Mouse (Mus musculus) forebrain, postnatal 0 days (tissue): ENCODE data around the gene Rprm. TPM values are rescaled to one million over a fixed set of nuclear protein-coding genes. Genes with fewer than 3 reads are reported as not detected.
A peak's percentile ranks its signal among the peaks of the same experiment; 100 is the strongest.

ENCODE experiments used
- ATAC-seq: fragments of 200-750 bp; cut with Nextera tagmentation; 2 replicates; pipeline ENCODE4 v1.8.0; 2017; ENCODE audit warnings: mild to moderate bottlenecking, moderate library complexity
- DNase-seq: peaks from one replicate; pipeline ENCODE4 v3.0.0-alpha.2; 2015
- H3K27ac ChIP-seq: fragments of 300-500 bp; sonication (generic); 2 replicates; pipeline ENCODE4 v1.5.1; 2014; ENCODE audit warnings: low read depth, mild to moderate bottlenecking, antibody characterized with exemption, low read length, moderate library complexity, mixed read lengths
- H3K27me3 ChIP-seq: fragments of 300-500 bp; sonication (generic); 2 replicates; pipeline ENCODE4 v1.6.1; 2014; ENCODE audit warnings: mild to moderate bottlenecking, low read length, mixed read lengths; ENCODE audit not compliant: insufficient read depth
- H3K36me3 ChIP-seq: fragments of 300-500 bp; sonication (generic); 2 replicates; pipeline ENCODE4 v1.6.1; 2014; ENCODE audit warnings: mild to moderate bottlenecking, moderate library complexity; ENCODE audit not compliant: insufficient read depth
- H3K4me1 ChIP-seq: fragments of 300-500 bp; sonication (generic); 2 replicates; pipeline ENCODE4 v1.6.1; 2014; ENCODE audit warnings: antibody characterized with exemption; ENCODE audit not compliant: insufficient read depth
- H3K4me2 ChIP-seq: fragments of 300-500 bp; sonication (generic); 2 replicates; pipeline ENCODE4 v1.6.1; 2014; ENCODE audit warnings: low read depth, mild to moderate bottlenecking, moderate library complexity
- H3K4me3 ChIP-seq: fragments of 300-500 bp; sonication (generic); 2 replicates; pipeline ENCODE4 v1.5.1; 2014; ENCODE audit warnings: low read depth, low read length, mixed read lengths
- H3K9ac ChIP-seq: fragments of 300-500 bp; sonication (generic); 2 replicates; pipeline ENCODE4 v1.6.1; 2014; ENCODE audit warnings: mild to moderate bottlenecking
- H3K9me3 ChIP-seq: fragments of 300-500 bp; sonication (generic); 2 replicates; pipeline ENCODE4 v1.6.1; 2016; ENCODE audit warnings: low read length
- CTCF ChIP-seq: sonication (generic); IDR thresholded peaks from 2 replicates; pipeline ENCODE4 v1.5.1; 2016; ENCODE audit warnings: antibody characterized with exemption, control low read depth, low read depth
- WGBS: fragments of 180-500 bp; shearing (Covaris S2); extraction: QIAGEN DNeasy Blood & Tissue Kit; methylation state at CpG from one replicate; pipeline ENCODE4 v1.1.7; 2014; 5-methylcytosine and 5-hydroxymethylcytosine counted together
- polyA plus RNA-seq: library from polyadenylated mRNA; unstranded; fragments of >200 nt; fragmentation: Nextera tagmentation; extraction: Ambion mirVana; gene quantifications from 2 replicates; pipeline ENCODE4 v1.2.1, GENCODE M21; 2015
- total RNA-seq: library from RNA; depleted of rRNA; stranded (reverse); fragments of >200 nt; gene quantifications from 2 replicates; pipeline ENCODE4 v1.2.3, GENCODE M21; 2014; rRNA removed

Gene Rprm
- total RNA-seq (143 and 145 TPM in 2 replicates), polyA plus RNA-seq (207 and 245 TPM in 2 replicates)

DNA sequence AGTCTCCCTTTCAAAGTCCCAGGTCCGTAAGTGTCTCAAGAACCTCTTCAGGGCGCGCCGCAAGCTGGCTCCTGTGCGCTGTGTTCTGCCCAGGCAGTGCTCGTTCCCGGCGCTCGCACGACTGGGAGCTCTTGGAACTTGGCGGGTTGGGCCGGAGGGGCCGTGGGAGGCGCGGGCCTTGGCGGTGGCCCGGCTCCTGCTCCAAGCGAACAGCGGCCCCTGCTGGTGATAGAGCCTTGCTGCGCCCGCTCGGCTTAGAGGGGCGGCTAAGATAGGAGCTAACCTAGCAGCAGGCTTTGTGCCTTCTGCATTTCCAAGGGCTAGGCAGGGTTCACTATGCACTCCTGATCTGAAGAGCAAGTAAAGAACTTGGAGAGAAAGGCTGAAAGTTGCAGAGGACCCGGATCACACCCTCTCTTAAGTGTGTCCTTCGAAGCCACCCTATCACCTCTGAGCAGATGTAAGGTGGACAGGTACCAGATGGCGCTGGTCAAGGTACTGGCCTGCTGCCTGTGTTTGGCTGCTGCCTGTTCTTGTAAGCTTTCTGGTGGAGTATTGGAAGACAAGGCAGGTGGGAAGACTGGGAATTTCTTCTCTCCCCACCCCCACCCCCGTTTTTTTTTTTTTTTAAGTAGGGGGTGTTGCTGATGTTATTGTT lies at the start of gene Rprm:
Gene Rprm, minus strand, starts transcription at position 123 of the 658 bp plus-strand sequence.
- H3K4me2 ChIP-seq, result peak within 1 kb of the TSS; percentile 86
- peak within 1 kb of the TSS; percentile 80 for H3K27ac ChIP-seq

DNA sequence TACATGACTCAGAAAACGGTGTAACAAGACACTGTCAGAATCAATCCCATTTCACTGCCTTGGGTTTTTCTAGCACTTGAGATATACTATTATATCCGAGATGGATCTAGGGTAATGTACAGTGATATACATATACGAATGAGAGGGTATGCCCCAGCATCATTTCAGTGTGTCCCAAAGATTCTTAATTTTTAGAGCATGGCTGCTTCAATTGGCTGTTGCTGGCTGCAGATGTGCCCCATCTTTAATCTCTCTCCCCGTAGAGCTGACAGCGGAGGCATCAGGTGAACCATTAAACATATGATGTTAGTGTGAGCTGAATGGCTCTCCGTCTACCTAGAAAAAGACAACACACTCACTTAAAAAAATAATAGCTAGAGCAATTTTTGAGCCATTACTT lies 34.0 kb upstream of the Rprm start:
- H3K4me2 ChIP-seq, result no peak overlapping the region
- H3K36me3 ChIP-seq, result no peaks in the 10 kb centered on the region
- no peak for TF ChIP-seq CTCF
- H3K4me3 ChIP-seq, result no peak overlapping the region
- no peak for DNase-seq
- WGBS, result 69% methylated on average over 6 of the region's 6 CpGs
- H3K9ac ChIP-seq, result no peak overlapping the region
- no peak overlapping the region for H3K27ac ChIP-seq
- H3K4me1 ChIP-seq, result no peaks in the 10 kb centered on the region
- no peak; the same call in 1 of the 2 replicates for ATAC-seq
- no peaks in the 10 kb centered on the region for H3K27me3 ChIP-seq
- H3K9me3 ChIP-seq, result no peaks in the 10 kb centered on the region

More for the DNA sequence above, at the start of gene Rprm:
- peak; percentile 93 for ATAC-seq
- peak within 1 kb of the TSS; percentile 68 for H3K9ac ChIP-seq
- H3K27me3 ChIP-seq, result no peaks in the 10 kb centered on the region
- peak; percentile 98 for TF ChIP-seq CTCF
- peaks cover 4% of the 10 kb centered on the region; the same call in 1 of the 2 replicates for H3K4me1 ChIP-seq
- H3K4me3 ChIP-seq, result peak within 1 kb of the TSS; percentile 62
- H3K9me3 ChIP-seq, result no peaks in the 10 kb centered on the region
- DNase-seq, result peak; percentile 96
- 5% methylated on average over 27 of the region's 27 CpGs for WGBS
- no peaks in the 10 kb centered on the region for H3K36me3 ChIP-seq

DNA sequence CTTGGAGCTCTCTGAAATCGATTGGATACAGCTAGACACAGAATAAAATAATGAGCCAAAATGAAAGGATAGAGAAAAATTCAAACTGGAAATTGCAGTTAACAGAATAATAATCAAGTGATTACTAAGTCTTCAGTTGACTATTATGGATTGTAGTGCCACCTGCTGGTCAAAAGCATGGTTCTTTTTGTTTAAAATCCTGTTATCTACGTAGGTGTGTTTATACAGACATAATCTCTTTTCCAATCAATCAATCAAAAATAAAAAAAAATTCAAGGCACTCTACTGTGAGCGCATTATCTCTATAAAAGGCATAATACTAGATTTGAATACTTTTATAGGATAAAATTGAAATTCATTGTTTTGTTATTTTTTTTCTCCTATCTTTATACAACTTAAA lies 33.5 kb upstream of the Rprm start:
- 21% methylated on average over 3 of the region's 3 CpGs for WGBS
- Histone ChIP-seq H3K27me3 (no peaks in the 10 kb centered on the region), H3K9ac (no peak overlapping the region), H3K9me3 (no peaks in the 10 kb centered on the region), H3K36me3 (no peaks in the 10 kb centered on the region), H3K27ac (no peak overlapping the region), H3K4me3 (no peak overlapping the region), H3K4me2 (no peak overlapping the region), H3K4me1 (no peaks in the 10 kb centered on the region)
- peak; percentile 81 for DNase-seq
- TF ChIP-seq CTCF, result peak; percentile 65
- ATAC-seq, result peak; percentile 48; the same call in 1 of the 2 replicates

DNA sequence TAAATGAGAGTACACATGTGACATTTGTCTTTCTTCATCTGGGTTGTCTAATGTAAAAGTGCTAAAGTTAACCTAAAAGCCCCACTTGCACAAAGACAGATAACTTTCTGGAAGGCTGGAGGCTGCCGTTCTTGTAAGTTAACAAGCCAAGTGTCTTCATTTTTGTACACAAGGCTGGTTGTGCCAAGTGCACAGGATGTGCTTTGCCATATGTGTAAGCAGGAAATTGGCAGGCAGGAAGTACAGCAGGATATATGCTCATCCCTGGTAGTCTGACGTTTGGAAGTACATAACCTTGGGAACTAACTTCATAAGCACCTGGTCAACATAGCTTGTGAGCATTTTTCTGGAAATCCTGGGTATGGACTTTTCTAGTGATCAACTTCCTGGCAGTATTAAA lies 25.9 kb upstream of the Rprm start:
- TF ChIP-seq CTCF, result no peak
- no peaks in the 10 kb centered on the region for H3K27me3 ChIP-seq
- H3K36me3 ChIP-seq, result no peaks in the 10 kb centered on the region
- no peak overlapping the region for H3K4me3 ChIP-seq
- no peak overlapping the region for H3K27ac ChIP-seq
- DNase-seq, result peak; percentile 35
- WGBS, result 53% methylated on average over 2 of the region's 2 CpGs
- no peaks in the 10 kb centered on the region for H3K9me3 ChIP-seq
- ATAC-seq, result peak; percentile 45
- no peaks in the 10 kb centered on the region for H3K4me1 ChIP-seq
- no peak overlapping the region for H3K9ac ChIP-seq
- no peak overlapping the region for H3K4me2 ChIP-seq

DNA sequence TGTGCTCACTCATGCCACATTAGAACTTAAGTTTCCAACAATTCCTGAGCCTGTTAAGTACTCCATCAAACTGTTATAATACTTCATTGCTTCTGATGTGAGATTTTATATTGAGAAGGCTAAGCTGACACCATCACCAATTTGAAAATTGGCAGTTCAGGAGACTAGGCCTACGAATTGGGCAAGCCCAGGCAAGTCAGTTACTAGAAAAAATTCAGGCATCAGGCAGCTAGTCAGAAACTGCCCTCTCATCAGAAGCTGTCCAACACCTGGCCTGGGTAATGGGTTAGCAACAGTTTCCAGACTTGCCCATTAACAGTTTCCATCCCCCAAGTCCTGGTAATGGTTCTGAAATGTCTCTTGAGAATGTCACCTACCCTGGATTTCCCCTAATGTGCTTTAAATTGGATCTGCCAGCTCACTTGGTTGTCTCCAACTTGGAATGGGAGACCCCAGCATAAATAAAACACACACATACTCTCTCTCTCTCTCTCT lies 20.9 kb upstream of the Rprm start:
- no peaks in the 10 kb centered on the region for H3K4me1 ChIP-seq
- 70% methylated on average over 1 of the region's 1 CpGs for WGBS
- no peak overlapping the region for H3K27ac ChIP-seq
- no peaks in the 10 kb centered on the region for H3K9me3 ChIP-seq
- no peak overlapping the region for H3K9ac ChIP-seq
- DNase-seq (no peak), ATAC-seq (no peak)
- no peak overlapping the region for H3K4me3 ChIP-seq
- H3K27me3 ChIP-seq, result no peaks in the 10 kb centered on the region
- no peak for TF ChIP-seq CTCF
- no peaks in the 10 kb centered on the region for H3K36me3 ChIP-seq
- H3K4me2 ChIP-seq, result no peak overlapping the region

DNA sequence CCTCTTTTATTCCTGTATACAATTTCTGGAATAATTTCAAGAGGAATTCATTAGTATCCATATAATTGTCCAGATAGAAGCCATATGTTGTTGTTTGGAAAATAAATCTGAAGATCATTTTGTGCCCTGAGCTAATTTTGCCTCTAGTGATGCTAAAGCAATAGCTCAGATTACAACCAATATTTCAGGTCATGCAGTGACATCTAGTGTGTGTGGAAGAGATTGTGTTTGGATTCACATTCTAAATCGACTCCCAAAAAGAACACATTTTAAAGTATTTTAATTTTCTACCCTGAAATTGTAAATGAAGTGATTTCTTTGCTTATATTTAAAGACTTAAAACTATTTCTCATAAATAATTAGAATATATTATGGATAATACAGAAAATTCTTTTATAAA lies 14.6 kb upstream of the Rprm start:
- 82% methylated on average over 1 of the region's 1 CpGs for WGBS

DNA sequence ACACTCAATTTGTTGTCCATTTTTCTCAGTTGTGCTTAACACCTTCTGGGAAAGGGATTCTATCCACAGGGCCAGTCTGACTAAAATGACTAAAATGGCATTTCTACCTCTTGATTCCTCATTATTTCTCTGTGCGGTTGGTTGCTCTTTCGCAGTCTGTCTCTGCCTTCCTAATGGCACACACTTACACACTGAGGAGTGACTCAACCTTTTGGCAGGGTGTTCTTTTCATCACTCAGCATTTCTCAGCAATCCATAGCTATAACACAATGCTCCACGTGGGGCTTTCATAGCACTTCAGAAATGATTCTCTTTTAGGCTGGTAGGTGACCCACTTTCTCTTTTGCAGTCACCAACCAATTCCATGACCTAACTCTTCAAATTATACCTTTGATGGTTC lies 7.3 kb upstream of the Rprm start:
- H3K27me3 ChIP-seq, result no peaks in the 10 kb centered on the region
- ATAC-seq (no peak), DNase-seq (no peak)
- no peak overlapping the region for H3K27ac ChIP-seq
- H3K4me2 ChIP-seq, result no peak overlapping the region
- no peak overlapping the region for H3K4me3 ChIP-seq
- WGBS, result 88% methylated on average over 3 of the region's 3 CpGs
- no peaks in the 10 kb centered on the region for H3K4me1 ChIP-seq
- H3K9me3 ChIP-seq, result no peaks in the 10 kb centered on the region
- no peak overlapping the region for H3K9ac ChIP-seq
- no peaks in the 10 kb centered on the region for H3K36me3 ChIP-seq
- TF ChIP-seq CTCF, result no peak

More for the DNA sequence above, 14.6 kb upstream of the Rprm start:
- no peak overlapping the region for H3K9ac ChIP-seq
- H3K4me3 ChIP-seq, result no peak overlapping the region
- no peak overlapping the region for H3K4me2 ChIP-seq
- H3K36me3 ChIP-seq, result no peaks in the 10 kb centered on the region
- ATAC-seq (no peak), DNase-seq (peak; percentile 52)
- no peaks in the 10 kb centered on the region for H3K27me3 ChIP-seq
- no peak overlapping the region for H3K27ac ChIP-seq
- TF ChIP-seq CTCF, result peak; percentile 59
- H3K9me3 ChIP-seq, result no peaks in the 10 kb centered on the region
- H3K4me1 ChIP-seq, result no peaks in the 10 kb centered on the region
